Mouse (Mus musculus): Measurements from ENCODE around the gene Nfkbib. TPM values are rescaled to one million over a fixed set of nuclear protein-coding genes. Genes with fewer than 3 reads are reported as not detected.

The Nfkbib gene
- polyA plus RNA-seq, 1 experiment from 2014 or later: 53.2 TPM

- Histone ChIP-seq H3K27me3 (ENCODE audit: insufficient read depth, low read length) (peaks cover 10% of the 10 kb centered on the region; the same call in 1 of the 2 replicates), H3K27ac (ENCODE audit: low read length) (no peak overlapping the region), H3K36me3 (ENCODE audit: insufficient read depth, low read length) (peaks cover 26% of the 10 kb centered on the region), H3K9me3 (ENCODE audit: low read length) (no peaks in the 10 kb centered on the region), H3K4me1 (ENCODE audit: insufficient read depth, low read length) (peaks cover 6% of the 10 kb centered on the region), H3K4me2 (replicated peaks; ENCODE audit: low read depth, low read length) (no peak overlapping the region), H3K9ac (replicated peaks; ENCODE audit: low read length) (no peak overlapping the region), H3K4me3 (ENCODE audit: low read length) (no peak overlapping the region)
- no peak for ATAC-seq (ENCODE audit: low FRiP score, low TSS enrichment)
- 89% methylated on average over 13 of the region's 13 CpGs for WGBS
Measured at GRCm38 (mm10) chr7:28758623-28759022, 8.7 kb downstream of the Nfkbib start.

DNA sequence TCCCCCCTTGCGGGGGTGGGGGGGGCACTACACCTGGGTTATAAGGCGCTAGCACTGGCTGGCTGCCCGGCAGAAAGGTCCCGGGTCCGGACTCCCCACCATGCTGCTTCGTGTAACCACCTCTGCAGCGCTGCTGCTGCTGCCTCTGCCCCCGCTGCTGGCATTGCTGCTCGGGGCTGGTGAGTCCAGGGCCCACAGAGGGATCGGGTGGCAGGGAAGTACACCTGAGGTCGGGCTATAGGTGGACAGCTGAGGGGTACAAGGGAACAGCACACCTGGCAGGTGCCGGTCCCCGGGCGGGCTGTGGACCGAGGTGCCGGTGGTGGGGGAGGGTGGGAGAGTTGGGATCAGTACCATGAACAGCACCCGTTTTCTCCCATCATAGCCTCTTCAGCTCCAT is 11.2 kb downstream of the Nfkbib start, which contains the start of gene Ccer2:
TSS of gene Ccer2 (plus strand) at position 96 of the 400 bp plus-strand sequence.
- 4% methylated on average over 17 of the region's 17 CpGs for WGBS
- peaks cover 6% of the 10 kb centered on the region for H3K4me1 ChIP-seq (ENCODE audit: insufficient read depth, low read length)
- ATAC-seq (ENCODE audit: low FRiP score, low TSS enrichment): 0 out of 2 replicates have a peak, but pooled peaks have one; percentile 29
- H3K4me2 ChIP-seq (replicated peaks; ENCODE audit: low read depth, low read length): peak within 1 kb of the TSS; percentile 36
- peaks cover 10% of the 10 kb centered on the region; the same call in 1 of the 2 replicates for H3K27me3 ChIP-seq (ENCODE audit: insufficient read depth, low read length)
- peaks cover 25% of the 10 kb centered on the region for H3K36me3 ChIP-seq (ENCODE audit: insufficient read depth, low read length)
- H3K9ac ChIP-seq (replicated peaks; ENCODE audit: low read length): no peak within 1 kb of the TSS
- no peak within 1 kb of the TSS for H3K4me3 ChIP-seq (ENCODE audit: low read length)
- no peak within 1 kb of the TSS for H3K27ac ChIP-seq (ENCODE audit: low read length)
- no peaks in the 10 kb centered on the region for H3K9me3 ChIP-seq (ENCODE audit: low read length)

GRCm38 (mm10) chr7:28749935-28750334 is 17.4 kb downstream of the Nfkbib start:
- no peak overlapping the region for H3K27ac ChIP-seq (ENCODE audit: low read length)
- no peaks in the 10 kb centered on the region for H3K27me3 ChIP-seq (ENCODE audit: insufficient read depth, low read length)
- H3K4me2 ChIP-seq (replicated peaks; ENCODE audit: low read depth, low read length): no peak overlapping the region
- no peaks in the 10 kb centered on the region for H3K9me3 ChIP-seq (ENCODE audit: low read length)
- H3K4me1 ChIP-seq (ENCODE audit: insufficient read depth, low read length): no peaks in the 10 kb centered on the region
- H3K36me3 ChIP-seq (ENCODE audit: insufficient read depth, low read length): peaks cover 14% of the 10 kb centered on the region
- no peak overlapping the region for H3K4me3 ChIP-seq (ENCODE audit: low read length)
- H3K9ac ChIP-seq (replicated peaks; ENCODE audit: low read length): no peak overlapping the region
- no peak; the same call in 1 of the 2 replicates for ATAC-seq (ENCODE audit: low FRiP score, low TSS enrichment)
- WGBS: 95% methylated on average over 7 of the region's 7 CpGs

DNA sequence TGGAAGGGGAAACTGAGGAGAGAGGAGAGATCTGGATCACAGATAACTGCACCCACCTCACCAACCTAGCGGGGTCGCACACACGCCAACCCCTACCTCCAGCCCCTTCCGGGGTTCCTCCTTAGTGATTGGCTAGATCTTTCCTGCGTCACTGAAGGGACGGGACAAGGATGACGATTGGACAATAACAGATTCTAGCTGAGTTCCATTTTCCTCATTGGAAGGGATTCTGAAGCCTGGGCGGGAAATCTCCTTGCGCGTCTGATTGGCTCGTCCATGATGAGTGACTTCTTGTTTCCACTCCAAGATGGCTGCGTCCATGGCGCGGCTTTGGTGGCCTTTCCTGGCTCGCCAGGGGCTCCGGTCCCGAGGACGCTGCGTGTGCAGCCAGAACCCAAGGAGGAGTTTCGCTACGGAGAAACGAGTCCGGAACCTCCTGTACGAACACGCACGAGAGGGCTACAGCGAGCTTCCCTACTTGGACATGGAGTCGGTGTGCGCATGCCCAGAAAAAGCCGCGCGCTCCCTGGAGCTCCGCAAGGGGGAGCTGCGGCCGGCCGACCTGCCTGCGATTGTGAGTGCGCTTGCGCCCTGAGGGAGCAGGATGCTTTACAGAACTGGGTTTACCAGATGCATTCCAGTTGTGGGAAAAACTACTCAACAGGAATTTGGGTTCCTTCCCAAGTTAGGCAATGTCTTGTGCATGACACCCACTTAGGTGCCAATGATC is 25.4 kb downstream of the Nfkbib start, which contains the start of the genes Mrps12 and Sars2:
TSS of gene Mrps12 (minus strand) at position 112 of the 730 bp plus-strand sequence.
TSS of gene Sars2 (plus strand) at position 284 of the 730 bp plus-strand sequence.
- H3K9ac ChIP-seq (replicated peaks; ENCODE audit: low read length): peak within 1 kb of the TSS; percentile 83
- WGBS: under 1% methylated on average over 39 of the region's 39 CpGs
- H3K27me3 ChIP-seq (ENCODE audit: insufficient read depth, low read length): no peaks in the 10 kb centered on the region
- H3K9me3 ChIP-seq (ENCODE audit: low read length): no peaks in the 10 kb centered on the region
- peak; percentile 99 for ATAC-seq (ENCODE audit: low FRiP score, low TSS enrichment)
- H3K4me3 ChIP-seq (ENCODE audit: low read length): peak within 1 kb of the TSS; percentile 58
- peak within 1 kb of the TSS; percentile 75 for H3K4me2 ChIP-seq (replicated peaks; ENCODE audit: low read depth, low read length)
- H3K4me1 ChIP-seq (ENCODE audit: insufficient read depth, low read length): peaks cover 11% of the 10 kb centered on the region
- peak within 1 kb of the TSS; percentile 76 for H3K27ac ChIP-seq (ENCODE audit: low read length)
- peaks cover 25% of the 10 kb centered on the region for H3K36me3 ChIP-seq (ENCODE audit: insufficient read depth, low read length)

GRCm38 (mm10) chr7:28741368-28741708 is 26.0 kb downstream of the Nfkbib start:
- H3K27ac ChIP-seq (ENCODE audit: low read length): peak overlapping the region; percentile 54; the same call in 1 of the 2 replicates
- H3K27me3 ChIP-seq (ENCODE audit: insufficient read depth, low read length): no peaks in the 10 kb centered on the region
- H3K9ac ChIP-seq (replicated peaks; ENCODE audit: low read length): peak overlapping the region; percentile 83
- H3K4me1 ChIP-seq (ENCODE audit: insufficient read depth, low read length): peaks cover 11% of the 10 kb centered on the region
- WGBS: under 1% methylated on average over 13 of the region's 13 CpGs
- peaks cover 30% of the 10 kb centered on the region for H3K36me3 ChIP-seq (ENCODE audit: insufficient read depth, low read length)
- H3K9me3 ChIP-seq (ENCODE audit: low read length): no peaks in the 10 kb centered on the region
- peak; percentile 22; the same call in 1 of the 2 replicates for ATAC-seq (ENCODE audit: low FRiP score, low TSS enrichment)
- peak overlapping the region; percentile 75 for H3K4me2 ChIP-seq (replicated peaks; ENCODE audit: low read depth, low read length)
- peak overlapping the region; percentile 58 for H3K4me3 ChIP-seq (ENCODE audit: low read length)

GRCm38 (mm10) chr7:28740949-28741348 is 26.4 kb downstream of the Nfkbib start:
- Histone ChIP-seq H3K27ac (ENCODE audit: low read length) (peak overlapping the region; percentile 54; the same call in 1 of the 2 replicates), H3K9me3 (ENCODE audit: low read length) (no peaks in the 10 kb centered on the region), H3K4me2 (replicated peaks; ENCODE audit: low read depth, low read length) (peak overlapping the region; percentile 75), H3K4me1 (ENCODE audit: insufficient read depth, low read length) (peaks cover 11% of the 10 kb centered on the region), H3K27me3 (ENCODE audit: insufficient read depth, low read length) (no peaks in the 10 kb centered on the region), H3K36me3 (ENCODE audit: insufficient read depth, low read length) (peaks cover 34% of the 10 kb centered on the region), H3K9ac (replicated peaks; ENCODE audit: low read length) (peak overlapping the region; percentile 83), H3K4me3 (ENCODE audit: low read length) (peak overlapping the region; percentile 58)
- 28% methylated on average over 9 of the region's 9 CpGs for WGBS
- no peak for ATAC-seq (ENCODE audit: low FRiP score, low TSS enrichment)

GRCm38 (mm10) chr7:28739829-28740228 is 27.5 kb downstream of the Nfkbib start:
- Histone ChIP-seq H3K27me3 (ENCODE audit: insufficient read depth, low read length) (no peaks in the 10 kb centered on the region), H3K4me2 (replicated peaks; ENCODE audit: low read depth, low read length) (no peak overlapping the region), H3K4me1 (ENCODE audit: insufficient read depth, low read length) (peaks cover 11% of the 10 kb centered on the region), H3K36me3 (ENCODE audit: insufficient read depth, low read length) (peaks cover 33% of the 10 kb centered on the region), H3K9me3 (ENCODE audit: low read length) (no peaks in the 10 kb centered on the region), H3K27ac (ENCODE audit: low read length) (no peak overlapping the region), H3K9ac (replicated peaks; ENCODE audit: low read length) (no peak overlapping the region), H3K4me3 (ENCODE audit: low read length) (no peak overlapping the region)
- WGBS: 94% methylated on average over 21 of the region's 21 CpGs
- ATAC-seq (ENCODE audit: low FRiP score, low TSS enrichment): no peak

DNA sequence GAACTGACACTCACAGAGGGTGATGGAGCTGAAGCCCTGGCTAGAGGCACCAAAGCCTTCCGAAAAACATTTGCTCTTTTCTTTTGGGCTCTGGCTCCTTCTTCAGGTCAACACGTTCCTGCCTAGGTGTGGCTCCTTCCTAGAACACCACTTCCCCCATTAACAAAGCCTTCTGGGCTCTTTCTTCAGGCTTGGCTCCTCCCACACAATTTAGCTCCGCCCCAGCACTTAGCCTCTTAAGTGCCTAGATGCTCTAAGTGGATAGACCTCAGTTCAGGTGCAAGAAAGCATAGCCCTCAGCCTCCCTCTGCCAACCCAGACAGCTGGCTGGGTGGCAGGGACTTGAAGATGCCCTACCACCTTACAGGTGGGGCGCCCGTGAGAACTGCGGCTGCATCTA is 31.6 kb downstream of the Nfkbib start:
- Histone ChIP-seq H3K4me1 (ENCODE audit: insufficient read depth, low read length) (peaks cover 4% of the 10 kb centered on the region; the same call in 1 of the 2 replicates), H3K4me3 (ENCODE audit: low read length) (no peak overlapping the region), H3K4me2 (replicated peaks; ENCODE audit: low read depth, low read length) (no peak overlapping the region), H3K27me3 (ENCODE audit: insufficient read depth, low read length) (no peaks in the 10 kb centered on the region), H3K9ac (replicated peaks; ENCODE audit: low read length) (no peak overlapping the region), H3K9me3 (ENCODE audit: low read length) (peaks cover 10% of the 10 kb centered on the region), H3K36me3 (ENCODE audit: insufficient read depth, low read length) (peaks cover 36% of the 10 kb centered on the region), H3K27ac (ENCODE audit: low read length) (no peak overlapping the region)
- 81% methylated on average over 6 of the region's 6 CpGs for WGBS
- no peak for ATAC-seq (ENCODE audit: low FRiP score, low TSS enrichment)

GRCm38 (mm10) chr7:28733211-28733610 is 34.1 kb downstream of the Nfkbib start:
- Histone ChIP-seq H3K36me3 (ENCODE audit: insufficient read depth, low read length) (peaks cover 26% of the 10 kb centered on the region), H3K9ac (replicated peaks; ENCODE audit: low read length) (peak overlapping the region; percentile 17; the same call in 1 of the 2 replicates), H3K27ac (ENCODE audit: low read length) (no peak overlapping the region), H3K4me1 (ENCODE audit: insufficient read depth, low read length) (peaks cover 4% of the 10 kb centered on the region; the same call in 1 of the 2 replicates), H3K4me2 (replicated peaks; ENCODE audit: low read depth, low read length) (peak overlapping the region; percentile 74), H3K27me3 (ENCODE audit: insufficient read depth, low read length) (no peaks in the 10 kb centered on the region), H3K9me3 (ENCODE audit: low read length) (peaks cover 10% of the 10 kb centered on the region), H3K4me3 (ENCODE audit: low read length) (peak overlapping the region; percentile 52)
- WGBS: 16% methylated on average over 11 of the region's 11 CpGs
- peak; percentile 55 for ATAC-seq (ENCODE audit: low FRiP score, low TSS enrichment)
